Mouse (Mus musculus) gastrocnemius, postnatal 36 days (tissue): ENCODE data around the gene Sept9. TPM values are rescaled to one million over a fixed set of nuclear protein-coding genes. Genes with fewer than 3 reads are reported as not detected.

Experiments used
- DNase-seq, 2 experiments: peaks; one replicate each; pipeline ENCODE4 v3.0.0; 2022
- intact Hi-C: fragments of 180-260 bp; cut with DNase I; formaldehyde crosslinking; loops from one replicate; pipeline ENCODE4 v1.15.1; 2025
- total RNA-seq, 2 experiments: library from RNA; stranded (reverse); gene quantifications; 2 replicates each; pipeline ENCODE4 v1.2.3; 2021

The Sept9 gene
- total RNA-seq, 2 experiments from 2014 or later = 11.3 to 14.2 TPM

GRCm38 (mm10) chr11:117385331-117386103 is 186.1 kb downstream of the Sept9 start:
- intact Hi-C loops = loop anchor here (2.0 to 5.0 kb wide), 3 partner anchors 292 to 442 kb away; partner anchors contain the start of genes Afmid and Tk1
- no peak for DNase-seq

GRCm38 (mm10) chr11:117387241-117387640 is 187.8 kb downstream of the Sept9 start:
- DNase-seq = no peak

GRCm38 (mm10) chr11:117390001-117390402 is 190.5 kb downstream of the Sept9 start:
- intact Hi-C loops = loop anchor here (5.0 kb wide), 2 partner anchors 267 to 1012 kb away; partner anchors contain the start of gene Lgals3bp
- DNase-seq = peak; percentile 38 to 53

More at GRCm38 (mm10) chr11:117387241-117387640, 187.8 kb downstream of the Sept9 start:
- intact Hi-C loops = loop anchor here (5.0 kb wide), 2 partner anchors 290 to 440 kb away; partner anchors contain the start of genes Afmid and Tk1

- no peak for DNase-seq
- intact Hi-C loops = loop anchor here (5.0 kb wide), 2 partner anchors 266 to 1011 kb away; partner anchors contain the start of gene Lgals3bp
Measured at GRCm38 (mm10) chr11:117390774-117391534, 191.5 kb downstream of the Sept9 start.

- no peak for DNase-seq
- intact Hi-C loops = loop anchor here (5.0 kb wide), 2 partner anchors 265 to 1010 kb away; partner anchors contain the start of gene Lgals3bp
Measured at GRCm38 (mm10) chr11:117392251-117392650, 192.8 kb downstream of the Sept9 start.

GRCm38 (mm10) chr11:117393715-117394114 is 194.3 kb downstream of the Sept9 start:
- DNase-seq = no peak
- intact Hi-C loops = loop anchor here (5.0 kb wide), 2 partner anchors 264 to 1009 kb away; partner anchors contain the start of gene Lgals3bp

- intact Hi-C loops = loop anchor here (5.0 kb wide), 2 partner anchors 263 to 1008 kb away; partner anchors contain the start of gene Lgals3bp
- no peak for DNase-seq
Measured at GRCm38 (mm10) chr11:117394230-117395137, 195.0 kb downstream of the Sept9 start.

GRCm38 (mm10) chr11:117395228-117395627 is 195.8 kb downstream of the Sept9 start:
- DNase-seq = no peak
- intact Hi-C loops = no loop called here

- intact Hi-C loops = no loop called here
Measured at GRCm38 (mm10) chr11:117396929-117397328, 197.5 kb downstream of the Sept9 start.

GRCm38 (mm10) chr11:117397755-117398154 is 198.3 kb downstream of the Sept9 start:
- no peak for DNase-seq
- intact Hi-C loops = no loop called here

More at GRCm38 (mm10) chr11:117396929-117397328, 197.5 kb downstream of the Sept9 start:
- no peak for DNase-seq

GRCm38 (mm10) chr11:117398191-117398590 is 198.7 kb downstream of the Sept9 start:
- no peak for DNase-seq
- intact Hi-C loops = no loop called here

GRCm38 (mm10) chr11:117401583-117402367 is 202.3 kb downstream of the Sept9 start:
- intact Hi-C loops = no loop called here
- DNase-seq = no peak

GRCm38 (mm10) chr11:117402550-117402949 is 203.1 kb downstream of the Sept9 start:
- DNase-seq = no peak
- intact Hi-C loops = no loop called here

- intact Hi-C loops = no loop called here
- DNase-seq = no peak
Measured at GRCm38 (mm10) chr11:117403073-117403472, 203.6 kb downstream of the Sept9 start.

- no peak for DNase-seq
- intact Hi-C loops = no loop called here
Measured at GRCm38 (mm10) chr11:117403781-117404180, 204.3 kb downstream of the Sept9 start.

GRCm38 (mm10) chr11:117406711-117407110 is 207.2 kb downstream of the Sept9 start:
- no peak for DNase-seq
- intact Hi-C loops = no loop called here

GRCm38 (mm10) chr11:117407196-117407595 is 207.7 kb downstream of the Sept9 start:
- no peak for DNase-seq
- intact Hi-C loops = no loop called here

GRCm38 (mm10) chr11:117407651-117408441 is 208.4 kb downstream of the Sept9 start:
- no peak for DNase-seq
- intact Hi-C loops = no loop called here
